In the genomic region with DNA sequence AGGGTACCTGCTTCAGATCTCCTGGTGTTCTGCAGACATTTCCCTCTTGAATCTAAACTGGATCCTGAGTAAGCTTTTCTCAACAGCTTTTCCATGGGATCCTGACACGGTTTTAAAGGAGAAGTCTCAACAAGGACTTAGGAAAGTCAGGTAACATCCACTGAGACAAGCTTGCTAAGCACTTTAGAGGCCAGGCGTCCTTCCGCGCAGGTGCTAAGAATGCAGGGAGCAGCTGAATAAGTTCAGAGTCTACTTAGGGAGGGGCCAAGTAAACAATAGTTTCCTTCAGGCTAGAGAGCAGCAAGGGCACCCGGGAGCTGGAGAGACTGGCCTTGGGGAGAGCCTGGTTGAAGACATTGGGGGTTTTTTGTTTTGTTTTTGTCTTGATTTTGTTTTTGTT, we compare ENCODE assay signal across 10 mouse cellular contexts. TPM values are rescaled to one million over a fixed set of nuclear protein-coding genes. Genes with fewer than 3 reads are reported as not detected.
A peak's percentile ranks its signal among the peaks of the same experiment; 100 is the strongest.
DNase-seq lines count a peak whose midpoint lies in the region; ATAC-seq and TF ChIP-seq lines count a peak whose summit lies in the region.
"Had no signal": no experiment of that assay in that cellular context is flagged by ENCODE, and none has a peak within 500 bp of the region (broad histone marks: within the 10 kb centered on the region; RNA-seq: fewer than 3 reads in every experiment).

No protein-coding gene starts in this region.

- H3K36me3 ChIP-seq in limb, embryonic 11.5 days (ENCODE audit: control insufficient read depth, insufficient read depth, low read length), result no peaks in the 10 kb centered on the region
- H3K36me3 ChIP-seq in stomach, postnatal 0 days (ENCODE audit: control insufficient read depth, insufficient read depth, low read length), result no peaks in the 10 kb centered on the region

- DNase-seq in adrenal gland, adult 2 months, result peak; percentile 6
- no peak for DNase-seq in adrenal gland, adult 8-10 months
- peak; percentile 20 for DNase-seq in ovary, postnatal 36 days (ENCODE audit: low spot score)
- no peak for DNase-seq in ovary, postnatal 14 days (ENCODE audit: low spot score)
- peak; percentile 35 for DNase-seq in limb, embryonic 11.5 days (ENCODE audit: low spot score)
- DNase-seq in stomach, postnatal 0 days (ENCODE audit: low spot score), result peak; percentile 82
- no peak for DNase-seq in right cerebral cortex, postnatal 25 days
- no peak for DNase-seq in frontal cortex, postnatal 25 days (ENCODE audit: low spot score in 2 of 2)
- DNase-seq: right cerebral cortex, postnatal 14 days had no signal

- no peaks in the 10 kb centered on the region for H3K4me1 ChIP-seq in limb, embryonic 11.5 days (ENCODE audit: control insufficient read depth, insufficient read depth, low read length)
- no peaks in the 10 kb centered on the region for H3K4me1 ChIP-seq in stomach, postnatal 0 days (replicated peaks; ENCODE audit: control insufficient read depth, insufficient read depth)

- H3K9ac ChIP-seq in limb, embryonic 11.5 days (ENCODE audit: low read length), result peak overlapping the region; percentile 12; the same call in 1 of the 2 replicates
- no peak overlapping the region for H3K9ac ChIP-seq in stomach, postnatal 0 days (ENCODE audit: low read length)

- H3K4me3 ChIP-seq in limb, embryonic 11.5 days (ENCODE audit: low read depth, low read length), result no peak overlapping the region
- no peak overlapping the region for H3K4me3 ChIP-seq in stomach, postnatal 0 days (ENCODE audit: low read depth, low read length)

- ATAC-seq in limb, embryonic 11.5 days (ENCODE audit: insufficient number of reproducible peaks, low FRiP score, low TSS enrichment, low read depth), result no peak
- ATAC-seq in stomach, postnatal 0 days (ENCODE audit: low FRiP score, low TSS enrichment), result peak; percentile 95

- no peak for TF ChIP-seq EP300 in stomach, postnatal 0 days (optimal IDR thresholded peaks at IDR 0.05)

- no peak overlapping the region for H3K4me2 ChIP-seq in limb, embryonic 11.5 days (ENCODE audit: low read depth, severe bottlenecking)
- peak overlapping the region; percentile 48 for H3K4me2 ChIP-seq in stomach, postnatal 0 days (replicated peaks; ENCODE audit: low read depth)

- WGBS in limb, embryonic 11.5 days, result 18% methylated on average over 5 of the region's 5 CpGs
- 18% methylated on average over 5 of the region's 5 CpGs for WGBS in stomach, postnatal 0 days

- H3K27ac ChIP-seq in limb, embryonic 11.5 days (replicated peaks; ENCODE audit: low read depth, low read length), result no peak overlapping the region
- H3K27ac ChIP-seq in stomach, postnatal 0 days (replicated peaks), result peak overlapping the region; percentile 81

- H3K27me3 ChIP-seq in limb, embryonic 11.5 days (ENCODE audit: control insufficient read depth, insufficient read depth, low read length), result no peaks in the 10 kb centered on the region
- H3K27me3 ChIP-seq in stomach, postnatal 0 days (ENCODE audit: control insufficient read depth, insufficient read depth, low read length), result no peaks in the 10 kb centered on the region

- no peaks in the 10 kb centered on the region for H3K9me3 ChIP-seq in limb, embryonic 11.5 days (ENCODE audit: control insufficient read depth, low read length)
- no peaks in the 10 kb centered on the region for H3K9me3 ChIP-seq in stomach, postnatal 0 days (ENCODE audit: control insufficient read depth, low read length)

- TF ChIP-seq CTCF in stomach, postnatal 0 days (IDR thresholded peaks at IDR 0.05; ENCODE audit: low read depth), result no peak

RNA-seq across cellular contexts. Expression of a gene that starts 16.8 kb away (rescaled TPM):
- 100 to 1,000 TPM; 115 to 182 TPM for total RNA-seq in adrenal gland, adult 2 months (2021)
- 48.7 and 66.3 TPM in 2 replicates for polyA plus RNA-seq in adrenal gland, adult 2 months (2012; rRNA removed)
- 100 to 1,000 TPM; 142 to 198 (median 186) TPM for total RNA-seq in adrenal gland, adult 8-10 months (2022)
- polyA plus RNA-seq in limb, embryonic 11.5 days (2014; fragmentation: Nextera tagmentation; extraction: Ambion mirVana), result 46.6 and 48.4 TPM in 2 replicates
- 73.3 and 82.1 TPM in 2 replicates for polyA plus RNA-seq in stomach, postnatal 0 days (2015; fragmentation: Nextera tagmentation; extraction: Ambion mirVana)

RNA-seq across cellular contexts. Expression of a gene that starts 22.9 kb away (rescaled TPM):
- total RNA-seq in adrenal gland, adult 2 months (2021), result not detected
- not detected in 2 replicates for polyA plus RNA-seq in adrenal gland, adult 2 months (2012; rRNA removed)
- not detected for total RNA-seq in adrenal gland, adult 8-10 months (2022)
- polyA plus RNA-seq in limb, embryonic 11.5 days (2014; fragmentation: Nextera tagmentation; extraction: Ambion mirVana), result not detected in 2 replicates
- polyA plus RNA-seq in stomach, postnatal 0 days (2015; fragmentation: Nextera tagmentation; extraction: Ambion mirVana), result not detected in 2 replicates
- total RNA-seq: hematopoietic stem cell, adult 5-6 weeks had no signal

RNA-seq across cellular contexts. Expression of a gene that starts 30.6 kb away (rescaled TPM):
- total RNA-seq in adrenal gland, adult 2 months (2021), result not detected
- polyA plus RNA-seq in adrenal gland, adult 2 months (2012; rRNA removed), result not detected in 2 replicates
- not detected for total RNA-seq in adrenal gland, adult 8-10 months (2022)
- not detected in 2 replicates for polyA plus RNA-seq in limb, embryonic 11.5 days (2014; fragmentation: Nextera tagmentation; extraction: Ambion mirVana)
- not detected in 2 replicates for polyA plus RNA-seq in stomach, postnatal 0 days (2015; fragmentation: Nextera tagmentation; extraction: Ambion mirVana)
- total RNA-seq: hematopoietic stem cell, adult 5-6 weeks had no signal

RNA-seq across cellular contexts. Expression of a gene that starts 40.2 kb away (rescaled TPM):
- not detected for total RNA-seq in adrenal gland, adult 2 months (2021)
- not detected in 2 replicates for polyA plus RNA-seq in adrenal gland, adult 2 months (2012; rRNA removed)
- total RNA-seq in adrenal gland, adult 8-10 months (2022), result not detected
- polyA plus RNA-seq in limb, embryonic 11.5 days (2014; fragmentation: Nextera tagmentation; extraction: Ambion mirVana), result not detected in 2 replicates
- not detected in 2 replicates for polyA plus RNA-seq in stomach, postnatal 0 days (2015; fragmentation: Nextera tagmentation; extraction: Ambion mirVana)
- total RNA-seq: hematopoietic stem cell, adult 5-6 weeks had no signal

RNA-seq across cellular contexts. Expression of a gene that starts 56.0 kb away (rescaled TPM):
- total RNA-seq in adrenal gland, adult 2 months (2021), result not detected
- not detected in 2 replicates for polyA plus RNA-seq in adrenal gland, adult 2 months (2012; rRNA removed)
- total RNA-seq in adrenal gland, adult 8-10 months (2022), result not detected
- polyA plus RNA-seq in limb, embryonic 11.5 days (2014; fragmentation: Nextera tagmentation; extraction: Ambion mirVana), result not detected in 2 replicates
- polyA plus RNA-seq in stomach, postnatal 0 days (2015; fragmentation: Nextera tagmentation; extraction: Ambion mirVana), result not detected in 2 replicates
- total RNA-seq: hematopoietic stem cell, adult 5-6 weeks had no signal

Comparison
In these comparisons a context has a peak if more than half of its experiments do, and no peak if none do; other contexts are left out.
1. DNase-seq: peak in adrenal gland, adult 2 months (single experiment), ovary, postnatal 36 days (single experiment), limb, embryonic 11.5 days (single experiment) and stomach, postnatal 0 days (single experiment); none in adrenal gland, adult 8-10 months (single experiment), ovary, postnatal 14 days (single experiment), right cerebral cortex, postnatal 25 days (single experiment) and frontal cortex, postnatal 25 days (0 of 2).